Mouse (Mus musculus) embryo, embryonic 10 days (tissue): ENCODE measurements at regions not wholly inside any gene's neighbourhood (a gene's known extent, or its start where the extent isn't known, plus 50 kb on each side); places are given as distances from the start of the nearest gene placed in this dataset.
A peak's percentile ranks its signal among the peaks of the same experiment; 100 is the strongest.

ENCODE experiments used
- DNase-seq: peaks from one replicate; pipeline ENCODE4 v3.0.0-alpha.2; 2015; ENCODE audit warnings: low spot score

DNA sequence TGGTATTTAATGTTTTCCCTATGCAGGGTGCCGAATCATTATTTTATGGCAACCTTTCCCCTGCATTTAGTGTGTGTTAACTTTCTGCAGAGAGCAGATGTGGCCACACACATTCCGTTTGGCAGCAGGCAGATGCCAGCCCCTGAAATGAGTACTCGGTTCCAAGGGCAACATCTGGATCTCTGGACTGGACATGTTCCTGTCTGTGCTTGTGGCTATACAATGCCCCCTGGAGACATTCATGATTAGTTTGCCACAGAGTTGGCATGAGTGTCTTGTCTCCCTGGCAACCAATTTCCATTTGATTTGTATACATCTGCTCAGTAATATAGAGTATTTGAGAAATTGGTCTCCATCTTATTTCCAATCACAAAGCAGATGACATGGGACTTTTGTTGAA is 1676.3 kb upstream of the Got2 start:
- no peak for DNase-seq

DNA sequence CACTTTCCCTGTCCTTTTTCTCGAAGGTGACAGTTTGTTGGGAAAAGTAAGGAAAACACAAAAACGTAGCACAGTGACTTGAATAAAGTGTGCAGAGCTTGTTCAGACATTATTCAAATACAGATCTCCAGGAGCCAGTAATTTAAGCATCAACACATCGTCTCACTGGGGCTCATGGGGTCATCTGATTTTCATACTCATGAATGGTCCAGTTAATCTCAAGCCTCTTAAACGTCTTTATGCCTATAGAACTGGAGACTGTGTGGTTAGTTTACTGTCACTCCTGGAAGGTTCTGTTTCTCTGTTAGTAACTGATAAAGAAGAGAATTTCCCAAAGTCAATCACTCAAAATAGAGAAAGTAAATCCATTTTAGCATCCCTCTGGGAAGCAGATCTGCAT is 1655.5 kb upstream of the Got2 start:
- no peak for DNase-seq

- peak; percentile 6 for DNase-seq
These were observed 1644.8 kb upstream of the Got2 start for GRCm38 (mm10) chr8:97533066-97533643.
